Mouse (Mus musculus) heart, embryonic 10.5 days (tissue): ENCODE measurements at regions not wholly inside any gene's neighbourhood (a gene's known extent, or its start where the extent isn't known, plus 50 kb on each side); places are given as distances from the start of the nearest gene placed in this dataset.

Experiments used
- DNase-seq: peaks from one replicate; pipeline ENCODE4 v3.0.0-alpha.2; 2017; ENCODE audit warnings: low spot score
- H3K27ac ChIP-seq: fragments of 300-500 bp; sonication (generic); 2 replicates; pipeline ENCODE4 v1.5.1; 2016; ENCODE audit warnings: mild to moderate bottlenecking
- H3K27me3 ChIP-seq: fragments of 300-500 bp; sonication (generic); 2 replicates; pipeline ENCODE4 v1.6.1; 2016; ENCODE audit warnings: mild to moderate bottlenecking; ENCODE audit not compliant: poor library complexity, insufficient read depth, severe bottlenecking
- H3K36me3 ChIP-seq: fragments of 300-500 bp; sonication (generic); 2 replicates; pipeline ENCODE4 v1.6.1; 2016; ENCODE audit warnings: mild to moderate bottlenecking, moderate library complexity
- H3K4me1 ChIP-seq: fragments of 300-500 bp; sonication (generic); 2 replicates; pipeline ENCODE4 v1.6.1; 2016; ENCODE audit warnings: mild to moderate bottlenecking
- H3K4me3 ChIP-seq: fragments of 300-500 bp; sonication (generic); 2 replicates; pipeline ENCODE4 v1.5.1; 2016; ENCODE audit warnings: mild to moderate bottlenecking, moderate library complexity
- H3K9me3 ChIP-seq: fragments of 300-500 bp; sonication (generic); 2 replicates; pipeline ENCODE4 v1.6.1; 2016; ENCODE audit warnings: mild to moderate bottlenecking, moderate library complexity
- WGBS: fragments of 180-500 bp; shearing (Covaris S2); methylation state at CpG from one replicate; pipeline ENCODE4 v1.1.7; 2016; 5-methylcytosine and 5-hydroxymethylcytosine counted together

GRCm38 (mm10) chr9:30355642-30356041, 71.3 kb upstream of the Snx19 start:
- WGBS, result 46% methylated on average over 2 of the region's 2 CpGs
- no peaks in the 10 kb centered on the region for H3K36me3 ChIP-seq
- H3K4me1 ChIP-seq, result no peaks in the 10 kb centered on the region
- H3K9me3 ChIP-seq, result no peaks in the 10 kb centered on the region
- H3K27me3 ChIP-seq, result no peaks in the 10 kb centered on the region; the same call in 1 of the 2 replicates
- DNase-seq, result no peak
- no peak overlapping the region for H3K4me3 ChIP-seq
- H3K27ac ChIP-seq, result no peak overlapping the region

DNA sequence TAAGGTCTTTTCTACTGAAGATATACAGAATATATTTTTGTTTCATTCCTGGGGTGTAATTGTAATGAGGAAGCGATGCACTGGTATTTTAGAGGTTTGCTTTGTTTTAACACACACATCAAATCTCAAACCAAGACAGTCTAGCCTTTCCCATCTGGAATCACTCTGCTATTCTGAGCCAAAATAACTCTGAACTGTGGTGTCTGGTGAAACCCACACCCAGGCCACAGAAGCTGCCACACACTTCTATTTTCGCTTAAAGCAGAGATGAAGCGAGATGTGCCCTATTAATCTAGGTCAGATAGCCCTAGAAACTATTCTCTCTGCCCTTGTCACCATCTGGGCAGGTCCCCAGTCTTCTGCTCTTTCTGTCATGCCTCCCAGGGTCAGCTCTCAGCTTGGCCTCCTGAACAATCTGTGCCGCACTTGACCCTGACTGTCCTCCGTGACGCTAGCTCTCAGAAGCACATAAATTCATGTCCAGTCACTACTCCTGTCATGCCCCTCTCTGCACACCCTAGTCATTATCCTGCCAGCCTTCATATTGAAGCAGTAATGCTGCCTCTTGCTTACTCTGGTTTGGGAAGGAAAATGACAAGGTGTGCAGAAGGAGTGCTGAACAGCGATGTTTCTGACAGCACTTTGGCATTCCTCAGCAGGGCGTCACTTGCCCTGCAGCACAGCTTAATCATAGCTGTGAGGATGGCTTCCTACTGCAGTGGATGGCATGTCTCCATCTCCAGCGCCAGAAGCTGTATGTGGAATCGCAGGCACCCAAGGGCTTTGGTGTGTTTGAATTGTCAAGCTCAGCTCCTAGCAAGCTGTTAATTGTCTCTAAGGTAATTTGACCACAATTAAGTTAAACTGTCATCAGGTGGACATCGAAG, 57.1 kb upstream of the Snx19 start:
- H3K9me3 ChIP-seq, result no peaks in the 10 kb centered on the region
- H3K4me3 ChIP-seq, result no peak overlapping the region; the same call in 1 of the 2 replicates
- no peaks in the 10 kb centered on the region for H3K36me3 ChIP-seq
- peaks cover 18% of the 10 kb centered on the region for H3K4me1 ChIP-seq
- peak; percentile 82 for DNase-seq
- 49% methylated on average over 11 of the region's 11 CpGs for WGBS
- H3K27ac ChIP-seq, result no peak overlapping the region
- H3K27me3 ChIP-seq, result no peaks in the 10 kb centered on the region

DNA sequence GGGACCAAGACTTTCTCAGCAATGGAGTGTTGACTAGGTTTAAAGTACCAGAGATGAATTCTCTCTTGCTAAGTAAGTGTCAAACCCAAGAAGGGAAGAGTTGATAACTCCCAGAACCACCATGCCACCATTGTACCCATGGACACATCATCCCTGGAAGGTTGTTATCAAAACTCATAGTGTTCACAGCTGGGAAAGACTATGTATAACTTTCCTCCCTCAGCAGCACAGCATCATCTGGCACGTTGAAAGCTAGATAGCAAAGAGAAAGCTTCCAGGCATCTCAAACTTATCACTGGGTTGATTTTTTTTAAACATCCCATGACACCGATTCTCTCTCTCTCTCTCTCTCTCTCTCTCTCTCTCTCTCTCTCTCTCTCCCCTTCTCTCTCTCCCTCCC, 56.1 kb upstream of the Snx19 start:
- H3K4me3 ChIP-seq, result no peak overlapping the region
- no peaks in the 10 kb centered on the region for H3K9me3 ChIP-seq
- no peaks in the 10 kb centered on the region for H3K36me3 ChIP-seq
- DNase-seq, result peak; percentile 75
- WGBS, result 13% methylated on average over 2 of the region's 2 CpGs
- H3K27ac ChIP-seq, result no peak overlapping the region
- no peaks in the 10 kb centered on the region for H3K27me3 ChIP-seq
- peaks cover 18% of the 10 kb centered on the region for H3K4me1 ChIP-seq

- Histone ChIP-seq H3K27ac (no peak overlapping the region), H3K27me3 (no peaks in the 10 kb centered on the region), H3K36me3 (no peaks in the 10 kb centered on the region), H3K4me1 (no peaks in the 10 kb centered on the region), H3K4me3 (no peak overlapping the region), H3K9me3 (no peaks in the 10 kb centered on the region)
- WGBS, result 72% methylated on average over 3 of the region's 3 CpGs
- DNase-seq, result no peak
Measured at GRCm38 (mm10) chr9:30376908-30377307, 50.0 kb upstream of the Snx19 start.
